Mouse (Mus musculus): Measurements from ENCODE around the gene Pcca.

- TF ChIP-seq POLR2A (IDR thresholded peaks at IDR 0.05; ENCODE audit: low read depth, low read length): no peak
- no peak for TF ChIP-seq CTCF (IDR thresholded peaks at IDR 0.05; ENCODE audit: extremely low read depth, insufficient read depth, insufficient read length, insufficient replicate concordance)
Measured at GRCm38 (mm10) chr14:122872612-122873011, 338.5 kb downstream of the Pcca start.
